Mouse (Mus musculus) MEL (cell line): Measurements from ENCODE around the gene Samd14.

ENCODE experiments used
- CTCF ChIP-seq, 3 experiments: IDR thresholded peaks in 2 of 3; conservative IDR thresholded peaks in 1 of 3; 2 replicates each; pipeline ENCODE4 v1.5.1; 2011 to 2012; ENCODE audit warnings: low read length in 3 of 3, low read depth in 2 of 3, mild to moderate bottlenecking in 2 of 3, improper control_type of control experiment in 1 of 3, inconsistent platforms in 1 of 3, mixed read lengths in 1 of 3, moderate library complexity in 1 of 3; ENCODE audit not compliant: control insufficient read depth in 1 of 3, insufficient read depth in 1 of 3, poor library complexity in 1 of 3, severe bottlenecking in 1 of 3
- EP300 ChIP-seq, 2 experiments: IDR thresholded peaks; 2 replicates each; pipeline ENCODE4 v1.6.1; 2011; ENCODE audit warnings: improper control_type of control experiment in 2 of 2, low read length in 2 of 2, low read depth in 1 of 2, mild to moderate bottlenecking in 1 of 2
- KAT2A ChIP-seq: conservative IDR thresholded peaks from 2 replicates; pipeline ENCODE4 v1.6.1; 2012; ENCODE audit warnings: low read depth, low read length, improper control_type of control experiment, inconsistent platforms
- POLR2A ChIP-seq, 2 experiments: IDR thresholded peaks; 2 replicates each; pipeline ENCODE4 v1.6.1; 2011 to 2012; ENCODE audit warnings: low read length in 2 of 2, mild to moderate bottlenecking in 2 of 2, control low read depth in 1 of 2, improper control_type of control experiment in 1 of 2, low read depth in 1 of 2, moderate library complexity in 1 of 2; ENCODE audit not compliant: control insufficient read depth in 1 of 2, insufficient read depth in 1 of 2, poor library complexity in 1 of 2
- SMC3 ChIP-seq: IDR thresholded peaks from 2 replicates; pipeline ENCODE4 v1.6.1; 2011; ENCODE audit warnings: low read depth, low read length, improper control_type of control experiment
- UBTF ChIP-seq: IDR thresholded peaks from 2 replicates; pipeline ENCODE4 v1.6.1; 2012; ENCODE audit warnings: low read depth, mild to moderate bottlenecking, inconsistent platforms, low read length, improper control_type of control experiment, moderate library complexity, borderline replicate concordance; ENCODE audit not compliant: insufficient read depth
- ZNF384 ChIP-seq: IDR thresholded peaks from 2 replicates; pipeline ENCODE4 v1.6.1; 2012; ENCODE audit warnings: low read depth, mild to moderate bottlenecking, inconsistent platforms, low read length, improper control_type of control experiment

- TF ChIP-seq ZNF384, result no peak
- TF ChIP-seq POLR2A (IDR thresholded peaks at IDR 0.05; ENCODE audit: control insufficient read depth in 1 of 2, insufficient read depth in 1 of 2, low read depth in 1 of 2, low read length in 2 of 2, poor library complexity in 1 of 2), result no peak
- no peak for TF ChIP-seq SMC3
- no peak for TF ChIP-seq KAT2A
- TF ChIP-seq UBTF, result no peak
- TF ChIP-seq EP300 (IDR thresholded peaks at IDR 0.05; ENCODE audit: low read depth in 1 of 2, low read length in 2 of 2), result no peak
- no peak for TF ChIP-seq CTCF (IDR thresholded peaks at IDR 0.05 in 2 of 3, conservative IDR thresholded peaks at IDR 0.05 in 1 of 3; ENCODE audit: control insufficient read depth in 1 of 3, insufficient read depth in 1 of 3, low read depth in 2 of 3, low read length in 3 of 3, poor library complexity in 1 of 3, severe bottlenecking in 1 of 3)
These were observed 60.7 kb downstream of the Samd14 start for GRCm38 (mm10) chr11:95070140-95071107.
